Mouse (Mus musculus): ENCODE measurements around the gene Zfp961. TPM values are rescaled to one million over a fixed set of nuclear protein-coding genes. Genes with fewer than 3 reads are reported as not detected.

The Zfp961 gene
- total and polyA plus RNA-seq, 2 experiments from 2014 or later, result 11.0 to 23.8 TPM

DNA sequence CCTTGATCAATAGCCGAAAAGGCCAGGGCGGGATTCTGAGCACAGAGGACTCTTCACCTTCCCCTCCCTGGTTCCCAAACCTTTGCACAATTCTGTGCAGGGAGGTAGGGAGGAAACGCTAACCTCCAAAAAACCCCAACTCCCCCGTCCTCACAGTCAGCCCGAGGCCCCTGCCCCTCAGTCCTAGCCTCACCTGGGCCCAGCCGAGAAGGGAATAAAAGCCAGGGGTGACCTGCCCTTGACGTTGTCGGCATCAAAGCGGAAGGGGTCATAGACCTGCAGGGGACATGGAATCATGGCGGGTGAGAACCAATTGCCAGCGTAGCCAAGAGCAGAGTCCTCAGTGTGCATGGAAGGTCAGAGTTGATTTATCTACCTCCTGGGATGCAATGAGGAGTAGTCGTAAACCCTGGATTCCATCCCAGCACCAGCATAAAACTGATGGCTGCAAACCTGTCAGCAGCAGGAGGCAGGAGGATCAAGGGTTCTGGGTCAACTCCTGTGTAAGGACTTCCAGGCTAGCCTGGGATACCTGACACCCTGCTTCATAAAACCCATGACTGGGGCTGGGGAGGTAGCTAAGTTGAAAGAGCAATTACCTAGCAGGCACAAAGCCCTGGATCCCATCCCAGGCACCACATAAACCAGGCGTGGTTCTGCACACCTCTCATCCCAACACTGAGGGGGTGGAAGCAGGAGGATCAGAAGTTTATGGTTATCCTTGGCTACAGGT, 38.2 kb downstream of the Zfp961 start:
- DNase-seq (ENCODE audit: low spot score) (no peak), ATAC-seq (peak; percentile 33; the same call in 1 of the 2 replicates)
- H3K4me2 ChIP-seq (ENCODE audit: low read depth, low read length), result peak overlapping the region; percentile 58
- no peak for TF ChIP-seq CTCF (IDR thresholded peaks at IDR 0.05; ENCODE audit: low read depth)
- H3K4me3 ChIP-seq (ENCODE audit: low read length), result peak overlapping the region; percentile 32
- H3K27me3 ChIP-seq (ENCODE audit: insufficient read depth, low read length), result no peaks in the 10 kb centered on the region
- no peaks in the 10 kb centered on the region for H3K9me3 ChIP-seq (ENCODE audit: low read length)
- H3K36me3 ChIP-seq (ENCODE audit: insufficient read depth, low read length), result no peaks in the 10 kb centered on the region
- H3K27ac ChIP-seq, result peak overlapping the region; percentile 6; the same call in 1 of the 2 replicates
- peak overlapping the region; percentile 48 for H3K9ac ChIP-seq (replicated peaks; ENCODE audit: low read length)
- WGBS, result 56% methylated on average over 13 of the region's 13 CpGs
- H3K4me1 ChIP-seq (ENCODE audit: insufficient read depth, low read length), result 0 out of 2 replicates have a peak, but pooled peaks cover 3% of the 10 kb centered on the region

DNA sequence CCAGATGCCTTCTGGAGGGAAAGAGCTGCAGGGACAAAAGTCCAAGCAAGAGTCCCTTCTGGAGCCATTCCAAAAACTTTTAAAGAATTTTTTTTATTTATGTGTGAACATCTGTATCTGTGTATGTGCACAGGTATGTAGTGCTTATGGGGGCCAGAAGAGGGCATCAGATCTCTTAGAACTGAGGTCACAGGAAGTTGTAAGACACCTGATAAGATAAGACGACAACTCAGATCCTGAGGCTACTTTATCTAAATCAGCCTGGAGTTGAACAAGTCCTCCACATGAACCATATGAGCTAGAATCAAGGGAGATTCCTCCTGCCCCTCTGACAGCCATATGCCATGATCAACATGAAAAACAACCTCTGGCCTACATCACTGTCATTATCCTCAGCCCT, 48.6 kb downstream of the Zfp961 start:
- ATAC-seq (no peak), DNase-seq (ENCODE audit: low spot score) (no peak)
- no peaks in the 10 kb centered on the region for H3K27me3 ChIP-seq (ENCODE audit: insufficient read depth, low read length)
- no peak overlapping the region for H3K27ac ChIP-seq
- no peak overlapping the region for H3K4me2 ChIP-seq (ENCODE audit: low read depth, low read length)
- H3K9me3 ChIP-seq (ENCODE audit: low read length), result no peaks in the 10 kb centered on the region
- no peak for TF ChIP-seq CTCF (IDR thresholded peaks at IDR 0.05; ENCODE audit: low read depth)
- H3K36me3 ChIP-seq (ENCODE audit: insufficient read depth, low read length), result no peaks in the 10 kb centered on the region
- no peak overlapping the region for H3K9ac ChIP-seq (replicated peaks; ENCODE audit: low read length)
- no peaks in the 10 kb centered on the region for H3K4me1 ChIP-seq (ENCODE audit: insufficient read depth, low read length)
- 89% methylated on average over 1 of the region's 1 CpGs for WGBS
- H3K4me3 ChIP-seq (ENCODE audit: low read length), result no peak overlapping the region

GRCm38 (mm10) chr8:72000223-72000622, 49.4 kb downstream of the Zfp961 start:
- no peak for TF ChIP-seq CTCF (IDR thresholded peaks at IDR 0.05; ENCODE audit: low read depth)
- ATAC-seq (no peak), DNase-seq (ENCODE audit: low spot score) (no peak)
- no peak overlapping the region for H3K9ac ChIP-seq (replicated peaks; ENCODE audit: low read length)
- no peaks in the 10 kb centered on the region for H3K4me1 ChIP-seq (ENCODE audit: insufficient read depth, low read length)
- H3K4me3 ChIP-seq (ENCODE audit: low read length), result no peak overlapping the region
- H3K4me2 ChIP-seq (ENCODE audit: low read depth, low read length), result no peak overlapping the region
- 48% methylated on average over 3 of the region's 3 CpGs for WGBS
- no peak overlapping the region for H3K27ac ChIP-seq
- no peaks in the 10 kb centered on the region for H3K27me3 ChIP-seq (ENCODE audit: insufficient read depth, low read length)
- no peaks in the 10 kb centered on the region for H3K9me3 ChIP-seq (ENCODE audit: low read length)
- H3K36me3 ChIP-seq (ENCODE audit: insufficient read depth, low read length), result no peaks in the 10 kb centered on the region

GRCm38 (mm10) chr8:72002942-72003341, 52.1 kb downstream of the Zfp961 start:
- no peak overlapping the region for H3K9ac ChIP-seq (replicated peaks; ENCODE audit: low read length)
- no peak overlapping the region for H3K4me3 ChIP-seq (ENCODE audit: low read length)
- no peaks in the 10 kb centered on the region for H3K27me3 ChIP-seq (ENCODE audit: insufficient read depth, low read length)
- H3K27ac ChIP-seq, result no peak overlapping the region
- no peak overlapping the region for H3K4me2 ChIP-seq (ENCODE audit: low read depth, low read length)
- DNase-seq (ENCODE audit: low spot score), result no peak
- no peak for TF ChIP-seq CTCF (IDR thresholded peaks at IDR 0.05; ENCODE audit: low read depth)
- no peaks in the 10 kb centered on the region for H3K36me3 ChIP-seq (ENCODE audit: insufficient read depth, low read length)
- H3K9me3 ChIP-seq (ENCODE audit: low read length), result no peaks in the 10 kb centered on the region
- no peaks in the 10 kb centered on the region for H3K4me1 ChIP-seq (ENCODE audit: insufficient read depth, low read length)
- no peak for ATAC-seq

GRCm38 (mm10) chr8:72005912-72006311, 55.1 kb downstream of the Zfp961 start:
- Histone ChIP-seq H3K9me3 (ENCODE audit: low read length) (no peaks in the 10 kb centered on the region), H3K4me2 (ENCODE audit: low read depth, low read length) (no peak overlapping the region), H3K36me3 (ENCODE audit: insufficient read depth, low read length) (no peaks in the 10 kb centered on the region), H3K27me3 (ENCODE audit: insufficient read depth, low read length) (no peaks in the 10 kb centered on the region), H3K4me1 (ENCODE audit: insufficient read depth, low read length) (no peaks in the 10 kb centered on the region), H3K9ac (replicated peaks; ENCODE audit: low read length) (no peak overlapping the region), H3K27ac (no peak overlapping the region), H3K4me3 (ENCODE audit: low read length) (no peak overlapping the region)
- TF ChIP-seq CTCF (IDR thresholded peaks at IDR 0.05; ENCODE audit: low read depth), result no peak
- WGBS, result 84% methylated on average over 3 of the region's 3 CpGs
- DNase-seq (ENCODE audit: low spot score) (no peak), ATAC-seq (no peak)

- Histone ChIP-seq H3K4me1 (ENCODE audit: insufficient read depth, low read length) (no peaks in the 10 kb centered on the region), H3K4me3 (ENCODE audit: low read length) (no peak overlapping the region), H3K27me3 (ENCODE audit: insufficient read depth, low read length) (no peaks in the 10 kb centered on the region), H3K9me3 (ENCODE audit: low read length) (no peaks in the 10 kb centered on the region), H3K4me2 (ENCODE audit: low read depth, low read length) (no peak overlapping the region), H3K36me3 (ENCODE audit: insufficient read depth, low read length) (no peaks in the 10 kb centered on the region), H3K27ac (no peak overlapping the region), H3K9ac (replicated peaks; ENCODE audit: low read length) (no peak overlapping the region)
- WGBS, result 50% methylated on average over 1 of the region's 1 CpGs
- TF ChIP-seq CTCF (IDR thresholded peaks at IDR 0.05; ENCODE audit: low read depth), result no peak
- no peak for DNase-seq (ENCODE audit: low spot score)
- ATAC-seq, result no peak
These were observed 55.9 kb downstream of the Zfp961 start for GRCm38 (mm10) chr8:72006763-72007162.

GRCm38 (mm10) chr8:72008134-72008641, 57.4 kb downstream of the Zfp961 start:
- Histone ChIP-seq H3K4me3 (ENCODE audit: low read length) (no peak overlapping the region), H3K4me2 (ENCODE audit: low read depth, low read length) (no peak overlapping the region), H3K27ac (no peak overlapping the region), H3K4me1 (ENCODE audit: insufficient read depth, low read length) (no peaks in the 10 kb centered on the region), H3K9ac (replicated peaks; ENCODE audit: low read length) (no peak overlapping the region), H3K9me3 (ENCODE audit: low read length) (no peaks in the 10 kb centered on the region), H3K27me3 (ENCODE audit: insufficient read depth, low read length) (no peaks in the 10 kb centered on the region), H3K36me3 (ENCODE audit: insufficient read depth, low read length) (no peaks in the 10 kb centered on the region)
- WGBS, result 68% methylated on average over 3 of the region's 3 CpGs
- DNase-seq (ENCODE audit: low spot score) (no peak), ATAC-seq (no peak)
- no peak for TF ChIP-seq CTCF (IDR thresholded peaks at IDR 0.05; ENCODE audit: low read depth)
